Mouse (Mus musculus): ENCODE data around the gene Ndufa8. TPM values are rescaled to one million over a fixed set of nuclear protein-coding genes. Genes with fewer than 3 reads are reported as not detected.
A peak's percentile ranks its signal among the peaks of the same experiment; 100 is the strongest.

Gene Ndufa8
- polyA plus RNA-seq, 1 experiment = 59.0 TPM

GRCm38 (mm10) chr2:36061409-36061808 lies 12.2 kb upstream of the Ndufa8 start:
- Histone ChIP-seq H3K4me1 (ENCODE audit: control insufficient read depth, insufficient read depth, low read length) (no peaks in the 10 kb centered on the region), H3K36me3 (ENCODE audit: control insufficient read depth, insufficient read depth, low read length, poor library complexity, severe bottlenecking) (no peaks in the 10 kb centered on the region), H3K9ac (ENCODE audit: low read depth, poor library complexity, severe bottlenecking) (no peak overlapping the region), H3K9me3 (replicated peaks; ENCODE audit: control insufficient read depth, insufficient read depth, low read length, poor library complexity, severe bottlenecking) (no peaks in the 10 kb centered on the region), H3K4me3 (ENCODE audit: low read depth, low read length) (no peak overlapping the region), H3K27me3 (ENCODE audit: control insufficient read depth, insufficient read depth, low read length, poor library complexity, severe bottlenecking) (no peaks in the 10 kb centered on the region), H3K27ac (ENCODE audit: insufficient read depth, low read length) (no peak overlapping the region)
- TF ChIP-seq EP300 (IDR thresholded peaks at IDR 0.05; ENCODE audit: insufficient read depth, low read depth, low read length) (no peak), CTCF (IDR thresholded peaks at IDR 0.05; ENCODE audit: low read depth, low read length) (no peak), POLR2A (IDR thresholded peaks at IDR 0.05; ENCODE audit: insufficient read depth, low read length) (no peak)

- H3K36me3 ChIP-seq (ENCODE audit: control insufficient read depth, insufficient read depth, low read length, poor library complexity, severe bottlenecking) = no peaks in the 10 kb centered on the region
- H3K27me3 ChIP-seq (ENCODE audit: control insufficient read depth, insufficient read depth, low read length, poor library complexity, severe bottlenecking) = no peaks in the 10 kb centered on the region
- no peaks in the 10 kb centered on the region for H3K4me1 ChIP-seq (ENCODE audit: control insufficient read depth, insufficient read depth, low read length)
- no peak overlapping the region for H3K27ac ChIP-seq (ENCODE audit: insufficient read depth, low read length)
- no peaks in the 10 kb centered on the region for H3K9me3 ChIP-seq (replicated peaks; ENCODE audit: control insufficient read depth, insufficient read depth, low read length, poor library complexity, severe bottlenecking)
- TF ChIP-seq POLR2A (IDR thresholded peaks at IDR 0.05; ENCODE audit: insufficient read depth, low read length) (no peak), CTCF (IDR thresholded peaks at IDR 0.05; ENCODE audit: low read depth, low read length) (no peak), EP300 (IDR thresholded peaks at IDR 0.05; ENCODE audit: insufficient read depth, low read depth, low read length) (no peak)
- H3K4me3 ChIP-seq (ENCODE audit: low read depth, low read length) = no peak overlapping the region
- no peak overlapping the region for H3K9ac ChIP-seq (ENCODE audit: low read depth, poor library complexity, severe bottlenecking)
Observed at GRCm38 (mm10) chr2:36056248-36056647, 7.0 kb upstream of the Ndufa8 start.

GRCm38 (mm10) chr2:36053249-36053648 lies 4.0 kb upstream of the Ndufa8 start:
- peaks cover under 1% of the 10 kb centered on the region for H3K4me1 ChIP-seq (ENCODE audit: control insufficient read depth, insufficient read depth, low read length)
- H3K9ac ChIP-seq (ENCODE audit: low read depth, poor library complexity, severe bottlenecking) = no peak overlapping the region
- no peak overlapping the region for H3K27ac ChIP-seq (ENCODE audit: insufficient read depth, low read length)
- H3K27me3 ChIP-seq (ENCODE audit: control insufficient read depth, insufficient read depth, low read length, poor library complexity, severe bottlenecking) = no peaks in the 10 kb centered on the region
- no peak for TF ChIP-seq POLR2A (IDR thresholded peaks at IDR 0.05; ENCODE audit: insufficient read depth, low read length)
- TF ChIP-seq CTCF (IDR thresholded peaks at IDR 0.05; ENCODE audit: low read depth, low read length) = no peak
- TF ChIP-seq EP300 (IDR thresholded peaks at IDR 0.05; ENCODE audit: insufficient read depth, low read depth, low read length) = no peak
- H3K9me3 ChIP-seq (replicated peaks; ENCODE audit: control insufficient read depth, insufficient read depth, low read length, poor library complexity, severe bottlenecking) = no peaks in the 10 kb centered on the region
- H3K4me3 ChIP-seq (ENCODE audit: low read depth, low read length) = no peak overlapping the region
- no peaks in the 10 kb centered on the region for H3K36me3 ChIP-seq (ENCODE audit: control insufficient read depth, insufficient read depth, low read length, poor library complexity, severe bottlenecking)

- no peak for TF ChIP-seq EP300 (IDR thresholded peaks at IDR 0.05; ENCODE audit: insufficient read depth, low read depth, low read length)
- no peak for TF ChIP-seq POLR2A (IDR thresholded peaks at IDR 0.05; ENCODE audit: insufficient read depth, low read length)
- TF ChIP-seq CTCF (IDR thresholded peaks at IDR 0.05; ENCODE audit: low read depth, low read length) = no peak
- no peaks in the 10 kb centered on the region for H3K9me3 ChIP-seq (replicated peaks; ENCODE audit: control insufficient read depth, insufficient read depth, low read length, poor library complexity, severe bottlenecking)
- no peaks in the 10 kb centered on the region for H3K27me3 ChIP-seq (ENCODE audit: control insufficient read depth, insufficient read depth, low read length, poor library complexity, severe bottlenecking)
- H3K4me1 ChIP-seq (ENCODE audit: control insufficient read depth, insufficient read depth, low read length) = peaks cover 3% of the 10 kb centered on the region
- H3K4me3 ChIP-seq (ENCODE audit: low read depth, low read length) = no peak overlapping the region
- no peak overlapping the region for H3K27ac ChIP-seq (ENCODE audit: insufficient read depth, low read length)
- H3K36me3 ChIP-seq (ENCODE audit: control insufficient read depth, insufficient read depth, low read length, poor library complexity, severe bottlenecking) = no peaks in the 10 kb centered on the region; the same call in 1 of the 2 replicates
- no peak overlapping the region for H3K9ac ChIP-seq (ENCODE audit: low read depth, poor library complexity, severe bottlenecking)
Observed at GRCm38 (mm10) chr2:36049567-36049954, 355 bp upstream of the Ndufa8 start.

- Histone ChIP-seq H3K4me3 (ENCODE audit: low read depth, low read length) (no peak overlapping the region), H3K9me3 (replicated peaks; ENCODE audit: control insufficient read depth, insufficient read depth, low read length, poor library complexity, severe bottlenecking) (no peaks in the 10 kb centered on the region), H3K9ac (ENCODE audit: low read depth, poor library complexity, severe bottlenecking) (peak overlapping the region; percentile 47), H3K27ac (ENCODE audit: insufficient read depth, low read length) (no peak overlapping the region), H3K4me1 (ENCODE audit: control insufficient read depth, insufficient read depth, low read length) (peaks cover 3% of the 10 kb centered on the region), H3K36me3 (ENCODE audit: control insufficient read depth, insufficient read depth, low read length, poor library complexity, severe bottlenecking) (no peaks in the 10 kb centered on the region; the same call in 1 of the 2 replicates), H3K27me3 (ENCODE audit: control insufficient read depth, insufficient read depth, low read length, poor library complexity, severe bottlenecking) (no peaks in the 10 kb centered on the region)
- TF ChIP-seq CTCF (IDR thresholded peaks at IDR 0.05; ENCODE audit: low read depth, low read length) = no peak
- TF ChIP-seq EP300 (IDR thresholded peaks at IDR 0.05; ENCODE audit: insufficient read depth, low read depth, low read length) = no peak
- no peak for TF ChIP-seq POLR2A (IDR thresholded peaks at IDR 0.05; ENCODE audit: insufficient read depth, low read length)
Observed at GRCm38 (mm10) chr2:36048164-36048563, 1.0 kb downstream of the Ndufa8 start.

GRCm38 (mm10) chr2:36040872-36041271 lies 8.3 kb downstream of the Ndufa8 start:
- Histone ChIP-seq H3K9me3 (replicated peaks; ENCODE audit: control insufficient read depth, insufficient read depth, low read length, poor library complexity, severe bottlenecking) (no peaks in the 10 kb centered on the region), H3K4me3 (ENCODE audit: low read depth, low read length) (no peak overlapping the region), H3K36me3 (ENCODE audit: control insufficient read depth, insufficient read depth, low read length, poor library complexity, severe bottlenecking) (0 out of 2 replicates have a peak, but pooled peaks cover 4% of the 10 kb centered on the region), H3K9ac (ENCODE audit: low read depth, poor library complexity, severe bottlenecking) (no peak overlapping the region), H3K27me3 (ENCODE audit: control insufficient read depth, insufficient read depth, low read length, poor library complexity, severe bottlenecking) (no peaks in the 10 kb centered on the region), H3K4me1 (ENCODE audit: control insufficient read depth, insufficient read depth, low read length) (no peaks in the 10 kb centered on the region), H3K27ac (ENCODE audit: insufficient read depth, low read length) (no peak overlapping the region)
- no peak for TF ChIP-seq POLR2A (IDR thresholded peaks at IDR 0.05; ENCODE audit: insufficient read depth, low read length)
- TF ChIP-seq CTCF (IDR thresholded peaks at IDR 0.05; ENCODE audit: low read depth, low read length) = no peak
- no peak for TF ChIP-seq EP300 (IDR thresholded peaks at IDR 0.05; ENCODE audit: insufficient read depth, low read depth, low read length)
